Mouse (Mus musculus) CD4-positive, CD25-positive, alpha-beta regulatory T cell, adult 9 weeks (primary cell): ENCODE data around the gene Zfhx3. TPM values are rescaled to one million over a fixed set of nuclear protein-coding genes. Genes with fewer than 3 reads are reported as not detected.

Experiments
- polyA plus RNA-seq: library from polyadenylated mRNA; unstranded; fragments of 100-300 nt; shearing (Covaris generic); gene quantifications from one replicate; pipeline ENCODE4 v1.2.1, GENCODE M21; 2017

The Zfhx3 gene
- polyA plus RNA-seq = 0.20 TPM

DNA sequence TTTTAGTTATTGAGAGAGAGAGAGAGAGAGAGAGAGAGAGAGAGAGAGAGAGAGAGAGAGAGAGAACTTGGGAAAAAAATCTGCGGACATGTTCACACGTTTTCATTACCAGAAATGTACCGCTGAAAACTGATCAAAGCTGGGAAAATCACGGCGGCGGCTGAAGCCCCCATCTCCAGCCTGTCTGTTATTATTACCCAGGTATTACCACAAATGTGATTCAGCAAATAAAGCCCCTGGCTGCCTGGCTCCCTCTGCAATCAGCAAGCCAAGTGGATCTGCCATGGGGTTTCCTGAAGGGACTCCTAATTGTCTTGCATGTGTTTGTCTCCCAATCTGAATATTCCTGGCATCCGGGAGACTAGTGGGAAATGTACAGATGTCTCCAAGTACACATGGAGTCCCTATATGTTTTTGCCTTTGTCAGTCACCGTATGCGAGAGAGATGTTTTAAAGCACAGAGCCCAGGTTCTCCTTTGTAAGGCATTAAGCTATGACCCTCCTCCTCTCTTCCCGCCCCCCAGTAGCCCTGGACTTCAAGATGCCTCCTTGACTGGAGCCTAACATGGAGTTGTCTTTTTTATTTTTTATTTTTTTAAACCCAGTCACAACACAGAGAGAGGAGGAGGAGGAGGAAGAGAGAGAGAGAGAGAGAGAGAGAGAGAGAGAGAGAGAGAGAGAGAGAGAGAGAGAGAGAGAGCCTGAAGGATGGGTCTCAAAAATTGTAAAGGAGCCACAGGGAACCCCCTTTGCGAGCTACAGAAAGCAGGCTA, at the start of gene Zfhx3:
Zfhx3 (plus strand) TSS at position 723 of the 773 bp plus-strand sequence.

